Mouse (Mus musculus): ENCODE measurements around the gene Slc11a2. TPM values are rescaled to one million over a fixed set of nuclear protein-coding genes. Genes with fewer than 3 reads are reported as not detected.

Gene Slc11a2
- polyA plus RNA-seq, 1 experiment from 2014 or later, result 12.2 TPM

- peak; percentile 77 for DNase-seq (ENCODE audit: low spot score)
- Histone ChIP-seq H3K4me3 (ENCODE audit: low read depth, low read length) (no peak overlapping the region), H3K27ac (replicated peaks) (no peak overlapping the region), H3K4me1 (replicated peaks; ENCODE audit: control insufficient read depth, insufficient read depth) (no peaks in the 10 kb centered on the region), H3K4me2 (replicated peaks; ENCODE audit: low read depth) (no peak overlapping the region), H3K27me3 (ENCODE audit: control insufficient read depth, insufficient read depth, low read length) (no peaks in the 10 kb centered on the region), H3K36me3 (ENCODE audit: control insufficient read depth, insufficient read depth, low read length) (no peaks in the 10 kb centered on the region), H3K9ac (ENCODE audit: low read length) (no peak overlapping the region), H3K9me3 (ENCODE audit: control insufficient read depth, low read length) (no peaks in the 10 kb centered on the region)
- 45% methylated on average over 10 of the region's 10 CpGs for WGBS
- TF ChIP-seq EP300 (optimal IDR thresholded peaks at IDR 0.05), result no peak
- peak; percentile 75 for TF ChIP-seq CTCF (IDR thresholded peaks at IDR 0.05; ENCODE audit: low read depth)
- peak; percentile 49; the same call in 1 of the 2 replicates for ATAC-seq (ENCODE audit: low FRiP score, low TSS enrichment)
Measured at GRCm38 (mm10) chr15:100458055-100458454, 33.2 kb upstream of the Slc11a2 start.

DNA sequence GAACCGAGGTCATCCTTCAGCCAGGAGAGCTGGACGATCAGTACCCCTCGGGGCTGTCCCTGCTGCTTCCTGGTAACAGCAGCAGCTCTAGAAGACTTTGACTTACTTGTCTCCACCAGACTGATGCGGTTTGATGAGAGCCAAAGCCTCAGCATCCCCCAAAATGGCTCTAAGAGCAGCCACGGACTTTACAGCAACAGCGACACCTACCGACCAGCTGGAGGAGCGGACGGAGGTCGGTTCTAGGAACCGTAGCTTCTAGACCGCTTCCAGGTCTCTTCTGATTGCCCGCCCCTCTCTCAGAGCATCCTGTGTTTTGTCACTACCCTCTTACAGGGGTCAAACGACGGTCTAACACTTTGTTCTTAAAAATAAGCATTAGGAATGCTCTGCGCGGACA lies 32.5 kb upstream of the Slc11a2 start:
- TF ChIP-seq CTCF (IDR thresholded peaks at IDR 0.05; ENCODE audit: low read depth) (peak; percentile 97), EP300 (optimal IDR thresholded peaks at IDR 0.05) (no peak)

DNA sequence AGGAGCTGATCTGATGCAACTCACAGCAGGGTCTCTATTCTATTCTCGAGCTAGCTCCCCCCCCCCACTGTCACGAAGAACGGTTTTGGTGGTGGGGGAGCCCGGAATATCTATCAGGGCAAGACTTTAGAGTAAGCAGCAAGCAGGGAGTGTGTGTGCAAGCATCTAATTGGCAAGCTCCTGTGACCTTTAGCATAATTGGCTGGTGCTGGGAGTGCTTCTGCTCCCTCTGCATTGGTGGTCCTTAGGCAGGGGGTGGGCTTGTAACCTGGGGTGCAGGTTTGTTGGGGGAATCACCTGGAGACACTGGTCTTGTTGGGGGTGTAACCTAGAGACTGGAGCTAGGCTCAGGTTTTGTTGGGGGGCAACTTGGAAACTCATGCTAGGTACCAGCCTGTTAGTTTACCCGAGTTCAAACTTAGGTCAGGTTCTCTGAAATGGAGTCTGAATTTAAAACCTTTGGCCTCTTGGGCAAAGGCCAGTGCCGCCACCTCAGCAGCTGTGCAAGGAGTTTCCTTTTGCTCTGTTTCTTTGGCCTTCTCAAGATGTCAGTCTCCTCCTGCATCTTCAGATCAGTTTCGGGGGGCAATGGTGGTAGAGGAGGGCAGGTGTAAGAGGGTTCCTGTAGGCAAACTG lies 31.6 kb upstream of the Slc11a2 start:
- Histone ChIP-seq H3K9me3 (ENCODE audit: control insufficient read depth, low read length) (no peaks in the 10 kb centered on the region), H3K4me2 (replicated peaks; ENCODE audit: low read depth) (no peak overlapping the region), H3K27ac (replicated peaks) (no peak overlapping the region), H3K4me1 (replicated peaks; ENCODE audit: control insufficient read depth, insufficient read depth) (no peaks in the 10 kb centered on the region), H3K27me3 (ENCODE audit: control insufficient read depth, insufficient read depth, low read length) (no peaks in the 10 kb centered on the region), H3K4me3 (ENCODE audit: low read depth, low read length) (no peak overlapping the region), H3K9ac (ENCODE audit: low read length) (no peak overlapping the region), H3K36me3 (ENCODE audit: control insufficient read depth, insufficient read depth, low read length) (no peaks in the 10 kb centered on the region)
- TF ChIP-seq EP300 (optimal IDR thresholded peaks at IDR 0.05), result no peak
- TF ChIP-seq CTCF (IDR thresholded peaks at IDR 0.05; ENCODE audit: low read depth), result no peak
- ATAC-seq (ENCODE audit: low FRiP score, low TSS enrichment) (no peak), DNase-seq (ENCODE audit: low spot score) (no peak)
- 75% methylated on average over 7 of the region's 7 CpGs for WGBS

More for the DNA sequence above, 32.5 kb upstream of the Slc11a2 start:
- H3K27me3 ChIP-seq (ENCODE audit: control insufficient read depth, insufficient read depth, low read length), result no peaks in the 10 kb centered on the region
- H3K4me1 ChIP-seq (replicated peaks; ENCODE audit: control insufficient read depth, insufficient read depth), result no peaks in the 10 kb centered on the region
- H3K4me3 ChIP-seq (ENCODE audit: low read depth, low read length), result no peak overlapping the region
- H3K27ac ChIP-seq (replicated peaks), result no peak overlapping the region
- no peaks in the 10 kb centered on the region for H3K9me3 ChIP-seq (ENCODE audit: control insufficient read depth, low read length)
- 7% methylated on average over 17 of the region's 17 CpGs for WGBS
- ATAC-seq (ENCODE audit: low FRiP score, low TSS enrichment) (peak; percentile 52; the same call in 1 of the 2 replicates), DNase-seq (ENCODE audit: low spot score) (peak; percentile 78)
- H3K36me3 ChIP-seq (ENCODE audit: control insufficient read depth, insufficient read depth, low read length), result no peaks in the 10 kb centered on the region
- H3K4me2 ChIP-seq (replicated peaks; ENCODE audit: low read depth), result no peak overlapping the region
- no peak overlapping the region for H3K9ac ChIP-seq (ENCODE audit: low read length)

GRCm38 (mm10) chr15:100452486-100452885 lies 27.6 kb upstream of the Slc11a2 start:
- Histone ChIP-seq H3K27ac (replicated peaks) (no peak overlapping the region), H3K4me2 (replicated peaks; ENCODE audit: low read depth) (no peak overlapping the region), H3K9me3 (ENCODE audit: control insufficient read depth, low read length) (no peaks in the 10 kb centered on the region), H3K4me1 (replicated peaks; ENCODE audit: control insufficient read depth, insufficient read depth) (no peaks in the 10 kb centered on the region), H3K9ac (ENCODE audit: low read length) (no peak overlapping the region), H3K36me3 (ENCODE audit: control insufficient read depth, insufficient read depth, low read length) (no peaks in the 10 kb centered on the region), H3K27me3 (ENCODE audit: control insufficient read depth, insufficient read depth, low read length) (no peaks in the 10 kb centered on the region), H3K4me3 (ENCODE audit: low read depth, low read length) (no peak overlapping the region)
- no peak for TF ChIP-seq EP300 (optimal IDR thresholded peaks at IDR 0.05)
- TF ChIP-seq CTCF (IDR thresholded peaks at IDR 0.05; ENCODE audit: low read depth), result no peak
- 74% methylated on average over 11 of the region's 11 CpGs for WGBS
- no peak for ATAC-seq (ENCODE audit: low FRiP score, low TSS enrichment)
- DNase-seq (ENCODE audit: low spot score), result no peak

DNA sequence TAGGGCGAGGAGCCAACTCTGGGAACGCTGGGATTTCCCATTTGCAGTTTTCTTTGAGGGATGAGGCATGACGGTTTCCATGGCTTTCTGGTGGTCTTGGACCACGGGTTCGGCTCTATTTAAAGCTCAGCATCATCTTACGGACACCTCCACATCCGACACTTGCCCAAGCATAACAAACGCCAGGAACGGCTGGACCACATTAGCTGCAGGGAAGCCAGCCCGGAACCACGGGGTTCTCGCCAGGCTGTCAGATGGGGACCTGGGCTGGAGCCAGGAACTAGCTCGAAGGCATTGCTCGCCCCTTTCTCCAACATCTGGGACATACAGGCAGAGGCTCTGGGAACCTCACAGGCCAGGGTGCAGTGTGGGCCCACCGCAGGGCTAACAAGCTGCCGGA lies 26.4 kb upstream of the Slc11a2 start:
- H3K4me1 ChIP-seq (replicated peaks; ENCODE audit: control insufficient read depth, insufficient read depth), result no peaks in the 10 kb centered on the region
- no peak for ATAC-seq (ENCODE audit: low FRiP score, low TSS enrichment)
- no peaks in the 10 kb centered on the region for H3K27me3 ChIP-seq (ENCODE audit: control insufficient read depth, insufficient read depth, low read length)
- no peak for DNase-seq (ENCODE audit: low spot score)
- no peaks in the 10 kb centered on the region for H3K36me3 ChIP-seq (ENCODE audit: control insufficient read depth, insufficient read depth, low read length)
- TF ChIP-seq EP300 (optimal IDR thresholded peaks at IDR 0.05) (no peak), CTCF (IDR thresholded peaks at IDR 0.05; ENCODE audit: low read depth) (no peak)
- no peaks in the 10 kb centered on the region for H3K9me3 ChIP-seq (ENCODE audit: control insufficient read depth, low read length)
- no peak overlapping the region for H3K4me2 ChIP-seq (replicated peaks; ENCODE audit: low read depth)
- WGBS, result 50% methylated on average over 16 of the region's 16 CpGs
- no peak overlapping the region for H3K27ac ChIP-seq (replicated peaks)
- H3K4me3 ChIP-seq (ENCODE audit: low read depth, low read length), result no peak overlapping the region
- no peak overlapping the region for H3K9ac ChIP-seq (ENCODE audit: low read length)

GRCm38 (mm10) chr15:100449495-100449894 lies 24.6 kb upstream of the Slc11a2 start:
- 0 out of 2 replicates have a peak overlapping the region, but pooled peaks have one; percentile 14 for H3K27ac ChIP-seq (replicated peaks)
- 69% methylated on average over 3 of the region's 3 CpGs for WGBS

More at GRCm38 (mm10) chr15:100449495-100449894, 24.6 kb upstream of the Slc11a2 start:
- Histone ChIP-seq H3K9me3 (ENCODE audit: control insufficient read depth, low read length) (no peaks in the 10 kb centered on the region), H3K4me1 (replicated peaks; ENCODE audit: control insufficient read depth, insufficient read depth) (no peaks in the 10 kb centered on the region), H3K9ac (ENCODE audit: low read length) (no peak overlapping the region; the same call in 1 of the 2 replicates), H3K4me3 (ENCODE audit: low read depth, low read length) (no peak overlapping the region), H3K27me3 (ENCODE audit: control insufficient read depth, insufficient read depth, low read length) (no peaks in the 10 kb centered on the region), H3K36me3 (ENCODE audit: control insufficient read depth, insufficient read depth, low read length) (no peaks in the 10 kb centered on the region), H3K4me2 (replicated peaks; ENCODE audit: low read depth) (no peak overlapping the region)
- ATAC-seq (ENCODE audit: low FRiP score, low TSS enrichment), result no peak
- TF ChIP-seq CTCF (IDR thresholded peaks at IDR 0.05; ENCODE audit: low read depth), result no peak
- TF ChIP-seq EP300 (optimal IDR thresholded peaks at IDR 0.05), result no peak
- no peak for DNase-seq (ENCODE audit: low spot score)

Measured in stomach, postnatal 0 days (tissue).